In the genomic region with DNA sequence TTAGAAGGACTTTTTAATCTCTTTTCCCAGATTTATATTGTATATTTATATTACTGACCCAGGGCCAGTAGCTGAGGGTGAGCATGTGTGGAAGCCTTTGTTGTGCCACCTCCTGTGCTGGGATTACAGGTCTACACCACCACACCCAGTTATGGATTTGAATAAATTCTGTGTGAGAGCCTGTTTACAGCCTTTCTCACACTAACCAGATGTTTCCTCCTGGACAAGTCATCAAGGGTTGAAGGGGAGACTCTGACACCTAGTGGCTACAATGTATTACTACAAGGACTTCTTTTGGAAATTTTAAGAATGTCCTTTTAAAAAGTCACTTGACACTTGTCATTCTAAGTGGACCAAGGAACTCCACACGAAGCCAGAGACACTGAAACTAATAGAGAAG, we compare ENCODE assay signal across 7 mouse cellular contexts. TPM values are rescaled to one million over a fixed set of nuclear protein-coding genes. Genes with fewer than 3 reads are reported as not detected.
A peak's percentile ranks its signal among the peaks of the same experiment; 100 is the strongest.
DNase-seq lines count a peak whose midpoint lies in the region; ATAC-seq lines count a peak whose summit lies in the region.

No protein-coding gene starts in this region.

- H3K4me2 ChIP-seq in limb, embryonic 11.5 days (ENCODE audit: low read depth, severe bottlenecking) = no peak overlapping the region

- H3K27me3 ChIP-seq in limb, embryonic 11.5 days (ENCODE audit: control insufficient read depth, insufficient read depth, low read length) = no peaks in the 10 kb centered on the region
- H3K27me3 ChIP-seq in limb, embryonic 10.5 days (ENCODE audit: low read depth, poor library complexity, severe bottlenecking) = no peaks in the 10 kb centered on the region

- no peaks in the 10 kb centered on the region for H3K9me3 ChIP-seq in limb, embryonic 11.5 days (ENCODE audit: control insufficient read depth, low read length)
- H3K9me3 ChIP-seq in limb, embryonic 10.5 days (replicated peaks) = no peaks in the 10 kb centered on the region

- no peak overlapping the region for H3K4me3 ChIP-seq in limb, embryonic 11.5 days (ENCODE audit: low read depth, low read length)
- no peak overlapping the region for H3K4me3 ChIP-seq in limb, embryonic 10.5 days

- DNase-seq in limb, embryonic 11.5 days (ENCODE audit: low spot score) = peak; percentile 42
- no peak for DNase-seq in limb, embryonic 10.5 days (ENCODE audit: low spot score)
- peak; percentile 60 for DNase-seq in R1 (ENCODE audit: low read depth, low spot score)
- peak; percentile 77 for DNase-seq in forelimb bud, embryonic 11.5 days (ENCODE audit: low read depth, low spot score)
- DNase-seq in left cerebral cortex, adult 11 months (ENCODE audit: low spot score) = no peak
- DNase-seq in cerebellum, postnatal 36 days = no peak

- no peak overlapping the region for H3K27ac ChIP-seq in limb, embryonic 11.5 days (replicated peaks; ENCODE audit: low read depth, low read length)
- H3K27ac ChIP-seq in limb, embryonic 10.5 days = no peak overlapping the region

- H3K4me1 ChIP-seq in limb, embryonic 11.5 days (ENCODE audit: control insufficient read depth, insufficient read depth, low read length) = no peaks in the 10 kb centered on the region
- H3K4me1 ChIP-seq in limb, embryonic 10.5 days = peaks cover 4% of the 10 kb centered on the region; the same call in 1 of the 2 replicates

- 0 out of 2 replicates have a peak, but pooled peaks have one; percentile 54 for ATAC-seq in limb, embryonic 11.5 days (ENCODE audit: insufficient number of reproducible peaks, low FRiP score, low TSS enrichment, low read depth)
- ATAC-seq in neutrophil, adult 5-6 weeks (ENCODE audit: extremely low read depth, insufficient number of reproducible peaks, low FRiP score, poor library complexity, severe bottlenecking) = peak; percentile 63; the same call in 1 of the 2 replicates

- no peaks in the 10 kb centered on the region for H3K36me3 ChIP-seq in limb, embryonic 11.5 days (ENCODE audit: control insufficient read depth, insufficient read depth, low read length)
- H3K36me3 ChIP-seq in limb, embryonic 10.5 days = no peaks in the 10 kb centered on the region

- no peak overlapping the region for H3K9ac ChIP-seq in limb, embryonic 11.5 days (ENCODE audit: low read length)

- WGBS in limb, embryonic 11.5 days = 4% methylated on average over 1 of the region's 1 CpGs
- WGBS in limb, embryonic 10.5 days = 0% methylated on average over 1 of the region's 1 CpGs

RNA-seq across cellular contexts. Expression of a gene that starts 28.7 kb away (rescaled TPM):
- polyA plus RNA-seq in limb, embryonic 11.5 days (2014; fragmentation: Nextera tagmentation; extraction: Ambion mirVana) = 0.43 and 0.89 TPM in 2 replicates
- polyA plus RNA-seq in limb, embryonic 10.5 days (2016; fragmentation: Nextera tagmentation; extraction: Ambion mirVana) = 0.35 and 0.43 TPM in 2 replicates
- total RNA-seq in neutrophil, adult 5-6 weeks (2017) = 34.7 TPM in 2 replicates

Comparison
In these comparisons a context has a peak if more than half of its experiments do, and no peak if none do; other contexts are left out.
1. DNase-seq: peak in limb, embryonic 11.5 days (single experiment), R1 (single experiment) and forelimb bud, embryonic 11.5 days (single experiment); none in limb, embryonic 10.5 days (single experiment), left cerebral cortex, adult 11 months (single experiment) and cerebellum, postnatal 36 days (0 of 2).